Mouse (Mus musculus): ENCODE measurements around the gene Scn10a. TPM values are rescaled to one million over a fixed set of nuclear protein-coding genes. Genes with fewer than 3 reads are reported as not detected.

Gene Scn10a
- polyA plus RNA-seq, 1 experiment from 2014 or later, result 0.86 TPM

DNA sequence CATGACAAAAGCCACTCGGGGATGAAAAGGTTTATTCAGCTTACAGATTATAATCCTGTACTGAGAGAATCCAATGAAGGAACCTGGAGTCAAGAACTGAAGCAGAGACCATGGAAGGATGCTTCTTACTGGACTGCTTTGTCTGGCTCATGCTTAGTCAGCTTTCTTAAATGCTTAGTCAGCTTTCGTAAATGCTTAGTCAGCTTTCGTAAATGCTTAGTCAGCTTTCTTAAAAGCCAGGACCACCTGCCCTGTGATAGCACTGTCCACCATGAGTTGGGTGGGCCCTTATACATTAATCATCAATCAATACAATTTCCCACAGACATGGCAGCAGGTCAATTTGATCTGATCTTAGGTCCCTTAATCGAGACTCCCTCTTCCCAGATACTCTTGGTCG is 112.2 kb downstream of the Scn10a start:
- Histone ChIP-seq H3K36me3 (no peaks in the 10 kb centered on the region), H3K9ac (no peak overlapping the region), H3K27me3 (replicated peaks) (0 out of 2 replicates have a peak, but pooled peaks cover 3% of the 10 kb centered on the region), H3K27ac (ENCODE audit: poor library complexity, severe bottlenecking) (no peak overlapping the region), H3K4me3 (no peak overlapping the region), H3K9me3 (replicated peaks) (no peaks in the 10 kb centered on the region), H3K4me1 (replicated peaks) (peaks cover 12% of the 10 kb centered on the region; the same call in 1 of the 2 replicates), H3K4me2 (no peak overlapping the region)
- no peak for ATAC-seq (ENCODE audit: insufficient number of reproducible peaks, low FRiP score)
- WGBS, result 92% methylated on average over 5 of the region's 5 CpGs

DNA sequence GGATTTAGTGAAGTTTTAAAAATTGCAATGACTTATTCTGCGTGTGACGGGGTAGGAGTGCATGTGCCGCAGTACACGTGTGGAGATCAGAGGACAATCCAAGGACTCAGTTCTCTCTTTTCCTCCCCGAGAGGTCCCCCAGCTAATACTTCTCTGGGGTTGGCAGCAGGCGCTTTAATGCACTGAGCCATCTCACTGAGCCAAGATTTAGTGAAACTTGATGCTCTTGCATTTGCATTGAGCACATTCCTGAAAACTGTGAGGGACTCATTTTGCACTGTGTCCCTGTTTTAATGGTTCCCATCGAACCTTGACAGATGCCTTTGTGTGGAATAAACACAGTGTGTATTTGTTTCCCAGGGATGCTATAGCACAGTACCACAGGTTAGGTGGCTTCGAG is 114.5 kb downstream of the Scn10a start:
- Histone ChIP-seq H3K4me3 (no peak overlapping the region), H3K27me3 (replicated peaks) (0 out of 2 replicates have a peak, but pooled peaks cover 3% of the 10 kb centered on the region), H3K36me3 (no peaks in the 10 kb centered on the region), H3K9ac (no peak overlapping the region), H3K4me1 (replicated peaks) (peaks cover 12% of the 10 kb centered on the region; the same call in 1 of the 2 replicates), H3K4me2 (no peak overlapping the region), H3K27ac (ENCODE audit: poor library complexity, severe bottlenecking) (no peak overlapping the region), H3K9me3 (replicated peaks) (peaks cover 5% of the 10 kb centered on the region)
- 65% methylated on average over 8 of the region's 8 CpGs for WGBS
- no peak for ATAC-seq (ENCODE audit: insufficient number of reproducible peaks, low FRiP score)

- peaks cover 6% of the 10 kb centered on the region for H3K9me3 ChIP-seq (replicated peaks)
- H3K27ac ChIP-seq (ENCODE audit: poor library complexity, severe bottlenecking), result no peak overlapping the region
- H3K9ac ChIP-seq, result no peak overlapping the region
- H3K4me1 ChIP-seq (replicated peaks), result no peaks in the 10 kb centered on the region
- 73% methylated on average over 10 of the region's 10 CpGs for WGBS
- no peaks in the 10 kb centered on the region for H3K27me3 ChIP-seq (replicated peaks)
- H3K4me3 ChIP-seq, result no peak overlapping the region
- H3K36me3 ChIP-seq, result no peaks in the 10 kb centered on the region
- no peak overlapping the region for H3K4me2 ChIP-seq
- no peak for ATAC-seq (ENCODE audit: insufficient number of reproducible peaks, low FRiP score)
Measured at GRCm38 (mm10) chr9:119598501-119598900, 120.6 kb downstream of the Scn10a start.

GRCm38 (mm10) chr9:119597332-119597731 is 121.8 kb downstream of the Scn10a start:
- peaks cover 6% of the 10 kb centered on the region for H3K9me3 ChIP-seq (replicated peaks)
- H3K27ac ChIP-seq (ENCODE audit: poor library complexity, severe bottlenecking), result no peak overlapping the region
- no peaks in the 10 kb centered on the region for H3K27me3 ChIP-seq (replicated peaks)
- H3K9ac ChIP-seq, result no peak overlapping the region
- ATAC-seq (ENCODE audit: insufficient number of reproducible peaks, low FRiP score), result no peak
- H3K36me3 ChIP-seq, result no peaks in the 10 kb centered on the region
- WGBS, result 71% methylated on average over 8 of the region's 8 CpGs
- H3K4me2 ChIP-seq, result no peak overlapping the region
- no peak overlapping the region for H3K4me3 ChIP-seq
- H3K4me1 ChIP-seq (replicated peaks), result no peaks in the 10 kb centered on the region

GRCm38 (mm10) chr9:119589592-119589991 is 129.5 kb downstream of the Scn10a start:
- H3K9me3 ChIP-seq (replicated peaks), result no peaks in the 10 kb centered on the region
- ATAC-seq (ENCODE audit: insufficient number of reproducible peaks, low FRiP score), result no peak
- H3K4me2 ChIP-seq, result no peak overlapping the region
- H3K27ac ChIP-seq (ENCODE audit: poor library complexity, severe bottlenecking), result no peak overlapping the region
- H3K4me1 ChIP-seq (replicated peaks), result peaks cover 11% of the 10 kb centered on the region
- H3K9ac ChIP-seq, result no peak overlapping the region
- no peaks in the 10 kb centered on the region for H3K36me3 ChIP-seq
- H3K4me3 ChIP-seq, result no peak overlapping the region
- H3K27me3 ChIP-seq (replicated peaks), result peaks cover 31% of the 10 kb centered on the region
- 79% methylated on average over 8 of the region's 8 CpGs for WGBS

DNA sequence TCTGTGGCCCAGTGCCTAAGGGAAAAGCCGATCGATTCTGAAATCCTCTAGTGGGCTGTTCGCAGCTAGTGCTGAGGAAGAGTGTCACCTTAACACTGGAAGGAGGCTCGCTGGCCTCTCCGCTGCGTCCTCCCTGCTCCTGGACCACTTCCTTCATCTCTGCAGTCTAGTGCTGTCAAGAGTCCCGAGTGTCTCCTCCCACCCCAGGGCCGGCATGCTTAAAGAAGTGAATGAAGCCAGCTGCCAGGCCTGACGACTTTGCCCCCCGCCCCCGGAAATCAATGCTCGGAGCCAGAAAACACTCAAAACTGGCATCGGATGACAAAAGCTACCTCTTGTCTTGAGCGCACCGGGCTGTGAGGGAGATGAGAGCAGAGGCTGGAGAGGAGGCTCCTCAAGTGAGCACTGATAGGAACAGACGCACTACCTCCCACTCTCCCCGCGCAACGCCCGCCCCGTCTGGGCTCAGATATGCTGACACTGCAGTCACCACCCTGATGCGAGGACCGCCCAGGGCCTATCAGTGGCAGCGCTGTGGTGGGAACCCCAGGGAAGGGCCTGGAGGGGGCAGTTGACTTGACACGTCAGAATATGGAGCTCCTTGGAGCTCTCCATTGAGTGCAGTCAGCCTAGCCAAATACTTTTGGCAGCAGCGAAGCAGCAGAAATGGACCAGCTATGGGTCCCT is 130.2 kb downstream of the Scn10a start:
- peaks cover 37% of the 10 kb centered on the region for H3K27me3 ChIP-seq (replicated peaks)
- peak overlapping the region; percentile 30 for H3K4me3 ChIP-seq
- peak overlapping the region; percentile 64 for H3K4me2 ChIP-seq
- no peak overlapping the region for H3K27ac ChIP-seq (ENCODE audit: poor library complexity, severe bottlenecking)
- peak; percentile 76 for ATAC-seq (ENCODE audit: insufficient number of reproducible peaks, low FRiP score)
- no peaks in the 10 kb centered on the region for H3K36me3 ChIP-seq
- H3K9me3 ChIP-seq (replicated peaks), result no peaks in the 10 kb centered on the region
- WGBS, result 21% methylated on average over 26 of the region's 26 CpGs
- peaks cover 11% of the 10 kb centered on the region for H3K4me1 ChIP-seq (replicated peaks)
- H3K9ac ChIP-seq, result no peak overlapping the region

DNA sequence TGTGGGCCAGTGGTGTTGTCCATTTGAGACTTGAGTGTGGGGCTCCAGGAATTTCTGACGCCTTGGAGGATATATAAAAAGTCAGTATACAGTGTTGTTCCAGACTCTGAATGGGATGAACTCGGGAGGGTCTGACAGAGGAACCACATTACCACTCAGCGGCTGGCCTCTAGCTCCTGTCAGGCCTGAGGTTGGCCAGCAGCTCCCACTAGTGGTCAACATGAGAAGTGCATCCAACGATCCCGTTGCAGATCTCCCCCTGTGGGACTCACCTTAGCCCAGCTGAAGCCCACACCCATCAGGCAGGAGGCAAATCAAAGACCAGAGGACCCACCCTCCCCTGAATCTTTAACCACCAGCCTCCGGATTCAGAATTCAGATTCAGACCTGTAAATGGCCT is 138.5 kb downstream of the Scn10a start:
- WGBS, result under 1% methylated on average over 6 of the region's 6 CpGs
- H3K36me3 ChIP-seq, result no peaks in the 10 kb centered on the region
- H3K9ac ChIP-seq, result no peak overlapping the region
- ATAC-seq (ENCODE audit: insufficient number of reproducible peaks, low FRiP score), result 0 out of 2 replicates have a peak, but pooled peaks have one; percentile 5
- no peaks in the 10 kb centered on the region for H3K9me3 ChIP-seq (replicated peaks)
- no peak overlapping the region for H3K4me3 ChIP-seq
- no peak overlapping the region for H3K27ac ChIP-seq (ENCODE audit: poor library complexity, severe bottlenecking)
- peaks cover 20% of the 10 kb centered on the region for H3K4me1 ChIP-seq (replicated peaks)
- no peak overlapping the region for H3K4me2 ChIP-seq
- peaks cover 87% of the 10 kb centered on the region for H3K27me3 ChIP-seq (replicated peaks)

GRCm38 (mm10) chr9:119580187-119580586 is 138.9 kb downstream of the Scn10a start:
- H3K36me3 ChIP-seq, result no peaks in the 10 kb centered on the region
- no peak overlapping the region for H3K4me2 ChIP-seq
- no peaks in the 10 kb centered on the region for H3K9me3 ChIP-seq (replicated peaks)
- no peak overlapping the region for H3K4me3 ChIP-seq
- no peak overlapping the region for H3K9ac ChIP-seq
- peaks cover 25% of the 10 kb centered on the region for H3K4me1 ChIP-seq (replicated peaks)
- peaks cover 90% of the 10 kb centered on the region for H3K27me3 ChIP-seq (replicated peaks)
- no peak overlapping the region for H3K27ac ChIP-seq (ENCODE audit: poor library complexity, severe bottlenecking)
- WGBS, result 85% methylated on average over 17 of the region's 17 CpGs
- ATAC-seq (ENCODE audit: insufficient number of reproducible peaks, low FRiP score), result no peak

DNA sequence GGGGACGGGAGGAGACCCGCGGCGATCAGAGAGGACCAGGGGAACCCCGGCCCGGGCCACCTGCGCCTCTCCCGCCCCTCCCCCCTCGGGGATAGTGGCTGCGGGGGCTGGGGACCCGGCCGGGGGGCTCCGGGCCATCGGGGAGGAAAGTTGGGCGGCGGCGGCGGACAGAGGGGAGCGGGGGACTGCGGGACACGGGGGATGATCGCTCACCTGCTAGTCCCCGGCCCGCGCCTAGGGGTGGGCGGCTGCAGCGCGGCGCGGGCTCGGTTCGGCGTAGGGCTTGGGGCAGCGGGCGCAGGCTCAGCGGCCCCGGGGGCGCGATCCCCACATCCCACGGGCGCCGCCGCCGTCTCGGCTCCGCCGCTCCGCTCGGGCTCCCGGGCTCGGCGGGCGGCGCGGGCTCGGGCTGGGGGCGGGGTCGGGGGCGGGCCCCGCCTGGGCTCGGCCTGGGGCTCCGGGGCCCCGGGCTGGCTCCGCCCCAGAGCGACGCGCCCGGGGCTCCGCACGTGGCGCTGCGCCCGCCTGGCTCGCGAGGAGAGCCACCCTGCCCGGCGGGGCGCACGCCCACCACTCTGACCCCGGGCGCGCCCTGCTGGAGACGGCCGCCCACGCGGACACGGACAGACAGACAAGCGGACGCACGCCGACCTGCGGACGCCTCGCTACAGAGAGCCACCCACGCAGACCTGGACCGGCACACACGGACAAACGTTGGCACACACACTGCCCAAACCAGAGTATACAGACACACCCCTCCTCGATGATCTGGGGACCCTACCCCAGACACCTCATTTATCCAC is 140.3 kb downstream of the Scn10a start, which contains the start of gene Scn5a:
Scn5a (minus strand) TSS at position 381 of the 803 bp plus-strand sequence.
- peaks cover 91% of the 10 kb centered on the region for H3K27me3 ChIP-seq (replicated peaks)
- H3K4me3 ChIP-seq, result peak within 1 kb of the TSS; percentile 66
- H3K4me2 ChIP-seq, result peak within 1 kb of the TSS; percentile 80
- under 1% methylated on average over 77 of the region's 99 CpGs for WGBS
- ATAC-seq (ENCODE audit: insufficient number of reproducible peaks, low FRiP score), result peak; percentile 67
- no peaks in the 10 kb centered on the region for H3K9me3 ChIP-seq (replicated peaks)
- peaks cover 38% of the 10 kb centered on the region for H3K4me1 ChIP-seq (replicated peaks)
- peak within 1 kb of the TSS; percentile 77 for H3K9ac ChIP-seq
- H3K27ac ChIP-seq (ENCODE audit: poor library complexity, severe bottlenecking), result 0 out of 2 replicates have a peak within 1 kb of the TSS, but pooled peaks have one; percentile 4
- H3K36me3 ChIP-seq, result no peaks in the 10 kb centered on the region

DNA sequence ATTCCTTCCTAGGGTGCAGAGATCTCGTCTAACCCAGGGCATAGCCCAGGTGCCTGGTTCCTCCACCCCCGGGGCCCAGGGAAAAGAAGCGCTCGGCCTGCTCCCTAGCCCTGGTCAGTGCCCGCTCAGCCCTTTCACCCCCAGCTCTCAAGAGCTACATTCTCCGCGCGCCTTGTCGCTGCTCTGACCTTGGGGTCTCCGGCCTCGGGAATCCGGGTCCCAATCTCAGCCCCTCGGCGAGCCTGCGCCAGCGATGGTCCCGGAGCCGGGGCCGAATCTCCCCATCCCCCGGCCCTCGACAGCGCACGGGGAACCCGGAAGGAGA is 140.8 kb downstream of the Scn10a start:
- WGBS, result under 1% methylated on average over 24 of the region's 24 CpGs
- H3K4me3 ChIP-seq, result peak overlapping the region; percentile 66
- peaks cover 44% of the 10 kb centered on the region for H3K4me1 ChIP-seq (replicated peaks)
- peak overlapping the region; percentile 80 for H3K4me2 ChIP-seq
- H3K9me3 ChIP-seq (replicated peaks), result no peaks in the 10 kb centered on the region
- H3K27ac ChIP-seq (ENCODE audit: poor library complexity, severe bottlenecking), result 0 out of 2 replicates have a peak overlapping the region, but pooled peaks have one; percentile 4
- H3K9ac ChIP-seq, result peak overlapping the region; percentile 77
- H3K36me3 ChIP-seq, result no peaks in the 10 kb centered on the region
- no peak for ATAC-seq (ENCODE audit: insufficient number of reproducible peaks, low FRiP score)
- H3K27me3 ChIP-seq (replicated peaks), result peaks cover 93% of the 10 kb centered on the region

- H3K4me3 ChIP-seq, result no peak overlapping the region
- H3K4me1 ChIP-seq (replicated peaks), result peaks cover 57% of the 10 kb centered on the region
- no peak overlapping the region for H3K27ac ChIP-seq (ENCODE audit: poor library complexity, severe bottlenecking)
- peaks cover 96% of the 10 kb centered on the region for H3K27me3 ChIP-seq (replicated peaks)
- H3K9ac ChIP-seq, result no peak overlapping the region
- no peaks in the 10 kb centered on the region for H3K36me3 ChIP-seq
- H3K9me3 ChIP-seq (replicated peaks), result no peaks in the 10 kb centered on the region
- ATAC-seq (ENCODE audit: insufficient number of reproducible peaks, low FRiP score), result no peak
- peak overlapping the region; percentile 80 for H3K4me2 ChIP-seq
- WGBS, result 74% methylated on average over 2 of the region's 2 CpGs
Measured at GRCm38 (mm10) chr9:119576977-119577376, 142.1 kb downstream of the Scn10a start.
